Mouse (Mus musculus) stomach, postnatal 0 days (tissue): ENCODE measurements at regions not wholly inside any gene's neighbourhood (a gene's known extent, or its start where the extent isn't known, plus 50 kb on each side); places are given as distances from the start of the nearest gene placed in this dataset.

ENCODE experiments used
- ATAC-seq: fragments of 200-750 bp; cut with Nextera tagmentation; 2 replicates; pipeline ENCODE4 v1.8.0; 2017; ENCODE audit not compliant: low FRiP score, low TSS enrichment
- DNase-seq: peaks from one replicate; pipeline ENCODE4 v3.0.0-alpha.2; 2016; ENCODE audit warnings: low spot score
- H3K27ac ChIP-seq: fragments of 300-500 bp; sonication (generic); replicated peaks from 2 replicates; pipeline ENCODE4 v1.5.1; 2014; ENCODE audit warnings: mild to moderate bottlenecking, control low read depth
- H3K27me3 ChIP-seq: fragments of 300-500 bp; sonication (generic); 2 replicates; pipeline ENCODE4 v1.6.1; 2014; ENCODE audit warnings: low read length; ENCODE audit not compliant: control insufficient read depth, insufficient read depth
- H3K36me3 ChIP-seq: fragments of 300-500 bp; sonication (generic); 2 replicates; pipeline ENCODE4 v1.6.1; 2014; ENCODE audit warnings: low read length, mixed read lengths; ENCODE audit not compliant: control insufficient read depth, insufficient read depth
- H3K4me1 ChIP-seq: fragments of 300-500 bp; sonication (generic); replicated peaks from 2 replicates; pipeline ENCODE4 v1.6.1; 2014; ENCODE audit warnings: antibody characterized with exemption; ENCODE audit not compliant: control insufficient read depth, insufficient read depth
- H3K4me2 ChIP-seq: fragments of 300-500 bp; sonication (generic); replicated peaks from 2 replicates; pipeline ENCODE4 v1.6.1; 2014; ENCODE audit warnings: low read depth, mild to moderate bottlenecking, control low read depth, moderate library complexity
- H3K4me3 ChIP-seq: fragments of 300-500 bp; sonication (generic); 2 replicates; pipeline ENCODE4 v1.5.1; 2014; ENCODE audit warnings: low read depth, low read length, control low read depth
- H3K9ac ChIP-seq: fragments of 300-500 bp; sonication (generic); 2 replicates; pipeline ENCODE4 v1.6.1; 2014; ENCODE audit warnings: mild to moderate bottlenecking, low read length, control low read depth, mixed read lengths
- H3K9me3 ChIP-seq: fragments of 300-500 bp; sonication (generic); 2 replicates; pipeline ENCODE4 v1.6.1; 2016; ENCODE audit warnings: low read length; ENCODE audit not compliant: control insufficient read depth
- CTCF ChIP-seq: IDR thresholded peaks from 2 replicates; pipeline ENCODE4 v1.5.1; 2016; ENCODE audit warnings: antibody characterized with exemption, low read depth, mild to moderate bottlenecking, moderate library complexity
- EP300 ChIP-seq: optimal IDR thresholded peaks from 2 replicates; pipeline ENCODE3; 2016; ENCODE audit warnings: antibody characterized with exemption
- WGBS: fragments of 180-500 bp; shearing (Covaris S2); extraction: QIAGEN DNeasy Blood & Tissue Kit; methylation state at CpG from one replicate; pipeline ENCODE4 v1.1.7; 2014; 5-methylcytosine and 5-hydroxymethylcytosine counted together

DNA sequence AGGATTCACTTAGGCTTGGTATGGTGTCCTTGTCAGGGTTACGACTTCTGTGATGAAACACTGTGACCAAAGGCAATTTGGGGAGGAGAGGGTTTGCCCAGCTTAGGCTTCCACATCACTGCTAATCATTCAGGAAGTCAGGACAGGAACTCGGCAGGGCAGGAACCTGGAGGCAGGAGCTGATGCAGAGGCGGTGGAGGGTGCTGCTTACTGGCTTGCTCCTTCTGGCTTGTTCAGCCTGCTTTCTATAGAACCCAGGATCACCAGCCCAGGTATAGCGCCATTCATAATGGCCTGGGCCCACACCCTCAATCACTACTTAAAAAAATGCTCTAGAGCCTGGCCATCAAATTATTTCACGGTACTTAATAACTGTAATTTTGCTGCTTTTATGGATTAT is 89.6 kb upstream of the Zfp366 start:
- no peak for TF ChIP-seq EP300
- TF ChIP-seq CTCF: no peak
- H3K9me3 ChIP-seq: no peaks in the 10 kb centered on the region
- WGBS: 91% methylated on average over 5 of the region's 5 CpGs
- DNase-seq (no peak), ATAC-seq (no peak)
- H3K4me1 ChIP-seq: 0 out of 2 replicates have a peak, but pooled peaks cover 2% of the 10 kb centered on the region
- no peaks in the 10 kb centered on the region for H3K27me3 ChIP-seq
- no peaks in the 10 kb centered on the region for H3K36me3 ChIP-seq
- no peak overlapping the region for H3K4me3 ChIP-seq
- H3K4me2 ChIP-seq: no peak overlapping the region
- no peak overlapping the region for H3K27ac ChIP-seq
- H3K9ac ChIP-seq: no peak overlapping the region

DNA sequence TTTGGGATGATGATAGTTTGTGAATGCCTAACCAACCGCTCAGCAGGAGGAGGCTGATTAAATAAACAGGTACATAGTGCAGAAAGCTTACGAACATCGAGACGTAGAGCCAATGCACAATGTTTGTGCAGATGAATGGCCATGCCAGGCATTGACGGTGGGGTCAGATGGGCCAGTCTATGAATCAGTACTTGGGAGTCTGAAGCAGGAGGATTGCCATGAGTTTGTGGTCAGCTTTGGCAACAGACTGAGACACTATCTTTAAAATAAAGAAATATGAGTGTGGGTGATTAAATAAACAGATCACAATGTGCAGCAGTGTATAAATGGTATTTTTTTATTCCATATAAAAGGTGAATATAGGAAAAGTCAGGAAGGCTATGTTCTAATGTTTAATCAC is 90.4 kb upstream of the Zfp366 start:
- TF ChIP-seq CTCF (no peak), EP300 (no peak)
- H3K27ac ChIP-seq: no peak overlapping the region
- no peak overlapping the region for H3K9ac ChIP-seq
- no peaks in the 10 kb centered on the region for H3K36me3 ChIP-seq
- WGBS: 83% methylated on average over 5 of the region's 5 CpGs
- 0 out of 2 replicates have a peak, but pooled peaks cover 2% of the 10 kb centered on the region for H3K4me1 ChIP-seq
- no peaks in the 10 kb centered on the region for H3K9me3 ChIP-seq
- H3K27me3 ChIP-seq: no peaks in the 10 kb centered on the region
- DNase-seq (no peak), ATAC-seq (no peak)
- H3K4me2 ChIP-seq: no peak overlapping the region
- H3K4me3 ChIP-seq: no peak overlapping the region

DNA sequence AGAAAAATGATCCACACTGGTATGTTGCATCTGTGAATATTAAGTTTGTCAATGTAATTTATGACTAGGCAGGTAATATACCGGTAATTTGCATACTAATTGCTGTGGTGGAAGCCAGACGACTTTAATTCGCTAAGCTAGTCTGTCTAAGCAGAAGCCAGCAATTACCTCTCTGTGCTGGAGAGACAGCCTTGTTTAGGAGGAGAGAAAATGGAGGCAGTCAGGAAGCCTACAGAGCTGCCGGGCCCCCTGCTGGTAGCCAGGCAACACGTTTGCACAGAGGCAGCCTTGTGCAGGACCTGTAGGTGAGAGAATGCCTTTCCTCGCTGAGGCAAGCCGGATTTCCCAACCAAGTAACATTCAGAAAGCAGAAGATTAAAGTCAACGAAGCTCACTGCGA is 91.4 kb upstream of the Zfp366 start:
- DNase-seq (peak; percentile 81), ATAC-seq (peak; percentile 82; the same call in 1 of the 2 replicates)
- no peak overlapping the region for H3K9ac ChIP-seq
- TF ChIP-seq CTCF: peak; percentile 93
- no peak for TF ChIP-seq EP300
- no peak overlapping the region for H3K4me2 ChIP-seq
- WGBS: 13% methylated on average over 9 of the region's 9 CpGs
- no peaks in the 10 kb centered on the region for H3K27me3 ChIP-seq
- H3K27ac ChIP-seq: no peak overlapping the region
- 0 out of 2 replicates have a peak, but pooled peaks cover 2% of the 10 kb centered on the region for H3K4me1 ChIP-seq
- no peaks in the 10 kb centered on the region for H3K9me3 ChIP-seq
- no peak overlapping the region for H3K4me3 ChIP-seq
- H3K36me3 ChIP-seq: no peaks in the 10 kb centered on the region

DNA sequence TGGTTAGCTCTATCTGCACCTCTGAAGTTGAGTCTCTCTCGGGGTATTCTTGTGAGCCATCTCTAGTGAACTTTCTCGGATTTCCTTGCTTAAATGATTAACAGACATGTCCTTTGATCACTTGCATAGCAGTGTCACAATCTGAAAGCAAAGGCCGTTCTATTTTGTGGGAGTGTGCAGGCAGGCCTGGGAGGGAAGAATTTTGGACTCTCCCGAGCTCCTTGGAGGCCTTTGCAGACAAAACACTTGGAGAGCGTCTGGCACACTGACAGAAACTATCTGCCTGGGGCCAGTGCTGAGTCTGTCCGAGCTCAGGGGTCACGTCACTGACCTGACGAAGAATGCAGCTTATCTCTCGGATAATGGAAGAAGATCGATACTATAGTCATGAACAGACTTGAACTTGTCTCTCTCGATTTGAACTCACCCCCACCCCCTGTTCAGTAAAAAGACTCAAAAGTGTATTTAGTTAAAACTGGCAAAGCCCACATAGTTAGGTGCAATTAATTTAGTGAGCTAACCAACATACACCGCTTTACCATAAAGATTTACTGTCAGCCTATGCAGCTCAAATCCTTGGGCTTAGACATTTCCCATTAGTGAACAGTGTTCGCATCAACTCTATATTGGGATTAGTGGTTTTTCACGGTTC is 92.2 kb upstream of the Zfp366 start:
- Histone ChIP-seq H3K4me2 (no peak overlapping the region), H3K9ac (no peak overlapping the region), H3K27ac (0 out of 2 replicates have a peak overlapping the region, but pooled peaks have one; percentile 13), H3K9me3 (no peaks in the 10 kb centered on the region), H3K27me3 (no peaks in the 10 kb centered on the region), H3K36me3 (no peaks in the 10 kb centered on the region), H3K4me3 (no peak overlapping the region), H3K4me1 (0 out of 2 replicates have a peak, but pooled peaks cover 2% of the 10 kb centered on the region)
- no peak; the same call in 1 of the 2 replicates for ATAC-seq
- DNase-seq: no peak
- WGBS: 41% methylated on average over 14 of the region's 14 CpGs
- TF ChIP-seq EP300 (no peak), CTCF (no peak)

DNA sequence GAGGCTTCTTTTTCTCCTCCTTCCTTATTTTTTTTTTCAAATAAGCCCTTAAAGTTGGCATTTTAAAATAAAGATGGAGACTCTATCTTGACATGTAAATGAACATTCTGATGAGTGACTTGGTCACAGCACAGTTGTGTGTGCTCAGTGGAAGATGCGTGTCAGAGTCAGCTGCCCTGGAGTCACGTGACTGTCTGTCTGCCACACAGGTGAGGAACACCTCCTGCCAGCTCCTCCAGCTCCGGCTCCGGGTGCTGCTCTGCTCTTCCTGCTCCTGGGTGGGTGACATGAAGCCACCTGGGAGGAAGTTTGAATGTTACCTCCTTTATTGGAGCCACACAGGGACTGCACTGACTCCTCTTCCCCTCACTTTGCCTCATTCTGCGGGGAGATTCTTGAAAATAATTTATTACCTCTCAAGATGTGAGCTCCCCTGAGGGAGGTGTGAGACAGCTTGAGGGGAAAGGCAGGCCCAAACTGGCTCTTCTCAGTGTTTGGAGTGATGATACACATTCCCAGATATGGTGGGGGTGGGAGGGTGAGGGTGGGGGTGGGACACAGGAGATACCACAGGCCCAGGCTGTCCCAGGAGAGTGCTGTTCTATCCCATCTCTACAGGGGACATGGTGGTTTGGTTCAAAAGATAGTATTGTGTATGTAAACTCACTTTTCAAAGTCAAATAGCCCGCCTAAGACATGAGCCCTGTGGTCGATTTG is 92.9 kb upstream of the Zfp366 start:
- ATAC-seq: no peak; the same call in 1 of the 2 replicates
- 0 out of 2 replicates have a peak overlapping the region, but pooled peaks have one; percentile 13 for H3K27ac ChIP-seq
- no peak overlapping the region for H3K9ac ChIP-seq
- no peak overlapping the region for H3K4me3 ChIP-seq
- H3K36me3 ChIP-seq: no peaks in the 10 kb centered on the region
- 59% methylated on average over 7 of the region's 7 CpGs for WGBS
- no peaks in the 10 kb centered on the region for H3K27me3 ChIP-seq
- H3K4me1 ChIP-seq: 0 out of 2 replicates have a peak, but pooled peaks cover 2% of the 10 kb centered on the region
- DNase-seq: no peak
- TF ChIP-seq EP300: no peak
- no peak for TF ChIP-seq CTCF
- no peak overlapping the region for H3K4me2 ChIP-seq
- no peaks in the 10 kb centered on the region for H3K9me3 ChIP-seq

DNA sequence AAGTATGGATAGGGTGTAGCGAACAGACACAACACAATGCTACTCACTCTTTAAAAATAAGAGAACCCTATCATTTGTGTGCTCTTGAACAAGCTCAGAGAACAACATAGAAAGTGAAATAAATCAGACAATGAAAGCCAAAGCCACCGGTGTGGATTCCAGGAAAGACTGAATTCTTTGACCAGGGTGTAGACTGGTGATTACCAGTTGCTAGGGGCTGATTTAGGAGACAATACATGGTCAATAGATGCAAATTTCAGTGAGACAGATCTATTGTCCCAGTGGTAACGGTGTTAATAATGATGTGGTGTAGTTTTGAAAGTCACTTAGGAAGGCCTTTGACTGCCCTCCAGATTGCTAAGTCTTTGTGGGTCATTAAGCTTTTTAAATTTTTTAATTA is 94.3 kb upstream of the Zfp366 start:
- Histone ChIP-seq H3K27ac (no peak overlapping the region), H3K36me3 (no peaks in the 10 kb centered on the region), H3K27me3 (no peaks in the 10 kb centered on the region), H3K9me3 (no peaks in the 10 kb centered on the region), H3K9ac (no peak overlapping the region), H3K4me2 (no peak overlapping the region), H3K4me3 (no peak overlapping the region), H3K4me1 (0 out of 2 replicates have a peak, but pooled peaks cover 2% of the 10 kb centered on the region)
- WGBS: 76% methylated on average over 3 of the region's 3 CpGs
- TF ChIP-seq CTCF: no peak
- no peak for TF ChIP-seq EP300
- ATAC-seq: no peak
- DNase-seq: no peak
